Mouse (Mus musculus) ES-E14 (cell line): ENCODE data around the gene Catip. TPM values are rescaled to one million over a fixed set of nuclear protein-coding genes. Genes with fewer than 3 reads are reported as not detected.
"Not testable (repeated sequence)": the region's sequence is repeated elsewhere in the genome, so short reads cannot be mapped to it uniquely, and the experiment has no call there.

Source experiments
- DNase-seq: peaks from one replicate; pipeline ENCODE4 v3.0.0-alpha.2; 2013; ENCODE audit warnings: low read depth, low spot score
- H3K27ac ChIP-seq: 2 replicates; pipeline ENCODE4 v1.5.1; 2012; ENCODE audit warnings: low read depth, mild to moderate bottlenecking, low read length, moderate library complexity, mixed read lengths; ENCODE audit not compliant: poor library complexity, insufficient read depth, severe bottlenecking
- H3K36me3 ChIP-seq: 2 replicates; pipeline ENCODE4 v1.6.1; 2012; ENCODE audit warnings: mild to moderate bottlenecking, low read length, moderate library complexity, mixed read lengths; ENCODE audit not compliant: control insufficient read depth, poor library complexity, insufficient read depth, severe bottlenecking
- H3K4me1 ChIP-seq, 2 experiments: fragments of 150-350 bp in 1 of 2; sonication (generic) in 1 of 2; 2 replicates each; pipeline ENCODE4 v1.6.1; 2012; ENCODE audit warnings: low read length in 2 of 2, mild to moderate bottlenecking in 1 of 2, mixed read lengths in 1 of 2; ENCODE audit not compliant: control insufficient read depth in 2 of 2, insufficient read depth in 2 of 2, poor library complexity in 1 of 2
- H3K4me3 ChIP-seq, 2 experiments: fragments of 150-350 bp in 1 of 2; sonication (generic) in 1 of 2; 2 replicates each; pipeline ENCODE4 v1.5.1; 2012; ENCODE audit warnings: low read length in 2 of 2, low read depth in 1 of 2, mild to moderate bottlenecking in 1 of 2, mixed read lengths in 1 of 2; ENCODE audit not compliant: insufficient read depth in 1 of 2, poor library complexity in 1 of 2, severe bottlenecking in 1 of 2
- H3K9ac ChIP-seq: 2 replicates; pipeline ENCODE4 v1.6.1; 2012; ENCODE audit warnings: low read depth, mild to moderate bottlenecking, low read length, mixed read lengths; ENCODE audit not compliant: poor library complexity, insufficient read depth, severe bottlenecking
- H3K9me3 ChIP-seq: fragments of 150-350 bp; sonication (generic); 2 replicates; pipeline ENCODE4 v1.6.1; 2012; ENCODE audit warnings: low read depth, mild to moderate bottlenecking, low read length; ENCODE audit not compliant: control insufficient read depth, insufficient read depth
- CHD2 ChIP-seq: IDR thresholded peaks from 2 replicates; pipeline ENCODE4 v1.6.1; 2014; ENCODE audit warnings: mild to moderate bottlenecking, low read depth, low read length, inconsistent platforms
- HCFC1 ChIP-seq: IDR thresholded peaks from 2 replicates; pipeline ENCODE4 v1.6.1; 2012; ENCODE audit warnings: low read length, inconsistent platforms, borderline replicate concordance; ENCODE audit not compliant: insufficient read depth
- MAFK ChIP-seq: IDR thresholded peaks from 2 replicates; pipeline ENCODE4 v1.6.1; 2014; ENCODE audit warnings: mild to moderate bottlenecking, low read depth, low read length, inconsistent platforms; ENCODE audit not compliant: insufficient read depth
- ZC3H11A ChIP-seq: IDR thresholded peaks from 2 replicates; pipeline ENCODE4 v1.6.1; 2012; ENCODE audit warnings: low read depth, mild to moderate bottlenecking, inconsistent platforms, low read length, borderline replicate concordance
- ZNF384 ChIP-seq: IDR thresholded peaks from 2 replicates; pipeline ENCODE4 v1.6.1; 2012; ENCODE audit warnings: low read depth, low read length, inconsistent platforms
- in situ Hi-C, 2 experiments: fragments of 600-800 bp; cut with MboI; formaldehyde crosslinking; loops; one replicate each; pipeline ENCODE4 v1.15.1; 2025; ENCODE audit warnings: low sequenced_read_pairs in 2 of 2, inconsistent platforms in 1 of 2; ENCODE audit not compliant: unreplicated experiment in 2 of 2
- total RNA-seq: library from RNA; depleted of rRNA; stranded (reverse); fragments of 300-350 nt; gene quantifications from 2 replicates; pipeline ENCODE4 v1.2.3, GENCODE M21; 2012

Catip gene
- total RNA-seq, 1 experiment: 7.3 TPM

- TF ChIP-seq CHD2: no peak
- no peak for TF ChIP-seq MAFK
- no peak for TF ChIP-seq HCFC1
- TF ChIP-seq ZC3H11A: no peak
- no peak for TF ChIP-seq ZNF384
- no peak overlapping the region for H3K4me3 ChIP-seq
- no peak overlapping the region for H3K27ac ChIP-seq
- in situ Hi-C loops: no loop called here
- peaks cover 4 to 11% of the 10 kb centered on the region in 2 experiments; a peak in 3 of 4 replicates for H3K4me1 ChIP-seq
- no peak overlapping the region for H3K9ac ChIP-seq
- H3K9me3 ChIP-seq: no peaks in the 10 kb centered on the region
- no peak for DNase-seq
- H3K36me3 ChIP-seq: no peaks in the 10 kb centered on the region; the same call in 1 of the 2 replicates
Observed at GRCm38 (mm10) chr1:74337241-74337771, 24.6 kb upstream of the Catip start.

- no peaks in the 10 kb centered on the region; the same call in 1 of the 2 replicates for H3K36me3 ChIP-seq
- no peak for TF ChIP-seq ZNF384
- no peak for TF ChIP-seq HCFC1
- no peak for TF ChIP-seq ZC3H11A
- no peak for TF ChIP-seq CHD2
- no peak for TF ChIP-seq MAFK
- DNase-seq: no peak
- no peak overlapping the region for H3K4me3 ChIP-seq
- no peaks in the 10 kb centered on the region for H3K9me3 ChIP-seq
- in situ Hi-C loops: no loop called here
- peaks cover 4 to 11% of the 10 kb centered on the region in 2 experiments; a peak in 3 of 4 replicates for H3K4me1 ChIP-seq
- no peak overlapping the region for H3K27ac ChIP-seq
- H3K9ac ChIP-seq: no peak overlapping the region
Observed at GRCm38 (mm10) chr1:74338013-74338412, 23.9 kb upstream of the Catip start.

- TF ChIP-seq ZC3H11A (no peak), ZNF384 (no peak), CHD2 (no peak), MAFK (no peak), HCFC1 (no peak)
- Histone ChIP-seq H3K27ac (no peak overlapping the region), H3K4me1 (peaks cover 4 to 10% of the 10 kb centered on the region in 2 experiments; a peak in 3 of 4 replicates)
Observed at GRCm38 (mm10) chr1:74338626-74339025, 23.3 kb upstream of the Catip start.

GRCm38 (mm10) chr1:74339917-74340316 is 22.0 kb upstream of the Catip start:
- Histone ChIP-seq H3K9ac (no peak overlapping the region), H3K36me3 (no peaks in the 10 kb centered on the region; the same call in 1 of the 2 replicates), H3K9me3 (no peaks in the 10 kb centered on the region), H3K4me1 (peaks cover 6 to 12% of the 10 kb centered on the region in 2 experiments), H3K4me3 (no peak overlapping the region), H3K27ac (no peak overlapping the region)
- in situ Hi-C loops: no loop called here
- TF ChIP-seq ZC3H11A (no peak), CHD2 (no peak), HCFC1 (no peak), MAFK (no peak), ZNF384 (no peak)
- no peak for DNase-seq

More at GRCm38 (mm10) chr1:74338626-74339025, 23.3 kb upstream of the Catip start:
- in situ Hi-C loops: no loop called here
- H3K9ac ChIP-seq: no peak overlapping the region
- DNase-seq: no peak
- H3K36me3 ChIP-seq: no peaks in the 10 kb centered on the region; the same call in 1 of the 2 replicates
- H3K4me3 ChIP-seq: no peak overlapping the region
- H3K9me3 ChIP-seq: no peaks in the 10 kb centered on the region

GRCm38 (mm10) chr1:74340361-74340764 is 21.5 kb upstream of the Catip start:
- no peak overlapping the region for H3K27ac ChIP-seq
- in situ Hi-C loops: no loop called here
- no peaks in the 10 kb centered on the region for H3K9me3 ChIP-seq
- H3K9ac ChIP-seq: no peak overlapping the region
- H3K36me3 ChIP-seq: no peaks in the 10 kb centered on the region; the same call in 1 of the 2 replicates
- no peak overlapping the region for H3K4me3 ChIP-seq
- peaks cover 6 to 12% of the 10 kb centered on the region in 2 experiments for H3K4me1 ChIP-seq
- TF ChIP-seq ZNF384 (no peak), ZC3H11A (no peak), CHD2 (no peak), HCFC1 (no peak), MAFK (no peak)
- DNase-seq: no peak

GRCm38 (mm10) chr1:74340992-74341391 is 20.9 kb upstream of the Catip start:
- H3K4me1 ChIP-seq: peaks cover 6 to 12% of the 10 kb centered on the region in 2 experiments
- H3K27ac ChIP-seq, H3K9ac ChIP-seq, H3K9me3 ChIP-seq, H3K4me3 ChIP-seq, DNase-seq, in situ Hi-C loops, H3K36me3 ChIP-seq: not testable (repeated sequence)
